Mouse (Mus musculus): ENCODE data around the gene Gm47189.
"Not testable (repeated sequence)": the region's sequence is repeated elsewhere in the genome, so short reads cannot be mapped to it uniquely, and the experiment has no call there.

Gene Gm47189

DNA sequence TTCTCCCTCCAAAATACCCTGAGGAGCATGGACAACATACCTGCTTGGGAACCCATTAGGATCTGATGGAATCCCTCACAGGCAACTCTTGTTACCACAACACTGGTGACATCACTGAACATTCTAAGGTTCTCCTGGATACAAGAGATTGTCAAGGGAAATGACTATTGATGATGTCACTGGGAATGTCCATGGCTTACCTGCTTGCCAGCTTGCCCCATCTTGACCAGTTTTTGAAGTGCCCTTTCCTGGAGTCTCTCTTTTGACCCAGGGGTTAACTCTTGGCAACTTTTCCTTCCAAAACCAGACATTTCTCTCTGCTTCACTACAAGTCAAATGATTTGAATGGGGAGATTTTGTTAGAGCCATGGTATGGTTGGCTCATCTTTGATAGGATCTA is at the start of gene Gm47189:
TSS of gene Gm47189 (minus strand) at position 101 of the 400 bp plus-strand sequence.
- not testable (repeated sequence) for DNase-seq (ENCODE audit: low spot score)

DNA sequence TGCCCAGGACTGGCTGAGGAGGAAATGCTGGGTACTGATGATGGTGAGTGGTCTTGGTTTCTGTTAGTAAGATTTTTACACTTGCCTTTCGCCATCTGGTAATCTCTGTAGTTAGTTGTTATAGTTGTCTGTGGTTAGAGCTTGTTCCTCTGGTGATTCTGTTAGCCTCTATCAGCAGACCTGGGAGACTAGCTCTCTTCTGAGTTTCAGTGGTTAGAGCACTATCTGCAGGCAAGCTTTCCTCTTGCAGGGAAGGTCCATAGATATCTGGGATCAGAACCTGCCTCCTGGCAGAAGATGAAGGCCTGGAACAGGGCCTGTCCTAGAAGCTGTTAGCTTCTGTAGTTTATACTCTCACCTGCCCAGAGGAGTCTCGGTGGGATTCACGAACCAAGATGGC is 16.3 kb downstream of the Gm47189 start:
- peak; percentile 5 for DNase-seq (ENCODE audit: low spot score)

DNA sequence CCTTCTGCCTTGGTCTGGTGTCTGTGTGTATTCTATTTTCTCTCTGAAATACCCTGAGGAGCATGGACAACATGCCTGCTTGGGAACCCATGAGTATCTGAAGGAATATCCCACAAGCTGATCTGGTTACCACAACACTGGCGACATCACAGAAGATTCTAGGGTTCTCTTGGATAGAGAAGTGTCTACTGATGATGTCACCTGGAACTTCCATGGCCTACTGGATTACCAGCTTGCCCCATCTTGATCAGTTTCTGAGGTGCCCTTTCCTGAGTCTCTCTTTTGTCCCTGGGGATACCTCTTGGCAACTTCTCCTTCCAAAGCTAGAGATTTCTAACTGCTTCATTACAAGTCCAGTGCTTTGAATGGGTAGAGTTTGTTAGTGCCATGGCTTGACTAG is 21.7 kb downstream of the Gm47189 start, which contains the start of gene Gm7929:
TSS of gene Gm7929 (minus strand) at position 101 of the 400 bp plus-strand sequence.
- DNase-seq (ENCODE audit: low spot score), result not testable (repeated sequence)

DNA sequence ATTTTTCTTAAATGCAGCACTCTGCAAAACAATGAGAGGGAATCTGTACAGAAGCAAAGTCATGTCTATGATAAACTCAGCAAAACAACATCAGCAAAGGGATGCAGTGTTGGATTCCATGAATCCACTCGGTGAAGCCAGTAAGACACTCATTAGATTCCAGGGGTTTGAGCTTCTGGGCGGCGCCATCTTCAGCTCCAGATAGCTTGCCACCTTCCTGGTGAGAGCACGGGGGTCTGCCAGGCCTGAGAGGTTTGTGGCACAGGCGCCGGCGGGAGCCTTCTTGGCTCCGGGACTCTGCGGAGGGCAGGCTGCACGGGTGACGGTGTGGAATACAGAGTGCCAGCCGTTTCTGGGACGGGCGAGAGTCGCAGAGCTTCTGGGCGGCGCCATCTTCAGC is 48.8 kb downstream of the Gm47189 start:
- DNase-seq (ENCODE audit: low spot score), result not testable (repeated sequence)

DNA sequence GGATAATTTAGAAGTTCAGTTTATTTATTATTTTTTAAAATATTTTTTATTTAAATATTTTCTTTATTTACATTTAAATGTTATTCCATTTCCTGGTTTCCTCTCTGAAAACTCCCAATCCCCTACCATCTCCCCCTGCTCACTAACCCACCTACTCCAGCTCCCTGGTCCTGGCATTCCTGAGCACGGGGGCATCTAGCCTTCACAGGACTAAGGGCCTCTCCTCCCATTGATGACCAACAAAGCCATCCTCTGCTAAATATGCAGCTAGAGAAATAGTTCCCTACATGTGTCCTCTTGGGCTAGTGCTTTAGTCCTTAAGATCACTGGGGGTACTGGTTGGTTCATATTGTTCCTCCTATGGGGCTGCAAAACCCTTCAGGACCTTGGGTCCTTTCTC is 55.1 kb downstream of the Gm47189 start:
- not testable (repeated sequence) for DNase-seq (ENCODE audit: low spot score)

All from layer of hippocampus, adult 11-12 months (tissue).